Mouse (Mus musculus) A20 (cell line): Measurements from ENCODE around the gene Prss1.
"Not testable (repeated sequence)": the region's sequence is repeated elsewhere in the genome, so short reads cannot be mapped to it uniquely, and the experiment has no call there.

Experiments
- DNase-seq: peaks from one replicate; pipeline ENCODE4 v3.0.0-alpha.2; 2011; ENCODE audit warnings: low read depth, low spot score

Gene Prss1

DNA sequence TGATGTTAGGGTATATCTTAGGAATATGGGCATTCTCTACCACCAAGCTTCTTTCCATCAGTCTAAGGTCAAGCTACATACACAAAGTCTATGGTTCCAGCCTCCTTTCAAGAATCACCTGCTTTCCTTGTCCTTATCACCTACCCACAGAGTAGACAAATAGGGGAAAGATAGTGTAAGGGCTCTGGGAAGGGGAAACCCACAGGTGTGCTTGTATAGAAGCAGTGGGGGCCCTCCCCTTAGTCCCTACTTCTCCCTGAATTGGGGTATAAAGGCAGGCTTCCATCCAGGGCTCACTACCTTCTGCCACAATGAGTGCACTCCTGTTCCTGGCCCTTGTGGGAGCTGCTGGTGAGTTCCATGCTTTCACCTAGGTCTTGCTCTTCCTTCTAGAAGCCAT is at the start of gene Prss1:
Gene Prss1 (plus strand): TSS at position 301 of the 400 bp plus-strand sequence.
- DNase-seq: not testable (repeated sequence)

DNA sequence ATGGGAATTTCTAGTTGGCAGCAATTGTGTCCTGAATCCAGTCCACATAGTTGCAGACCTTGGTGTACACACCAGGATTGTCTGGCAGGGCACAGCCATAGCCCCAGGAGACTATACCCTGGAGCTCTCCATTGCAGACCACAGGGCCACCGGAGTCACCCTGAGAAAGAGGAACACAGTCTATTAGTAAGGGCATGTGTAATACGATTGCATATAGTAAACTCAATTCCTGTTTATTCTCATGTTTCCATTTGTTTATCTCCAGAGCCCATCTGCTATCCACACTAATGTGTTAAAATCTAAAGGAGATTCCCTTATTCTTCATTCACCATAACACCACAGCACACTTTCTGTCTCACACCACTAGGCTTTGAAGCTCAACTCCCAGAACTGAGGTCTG is 16.5 kb upstream of the Prss1 start:
- not testable (repeated sequence) for DNase-seq

DNA sequence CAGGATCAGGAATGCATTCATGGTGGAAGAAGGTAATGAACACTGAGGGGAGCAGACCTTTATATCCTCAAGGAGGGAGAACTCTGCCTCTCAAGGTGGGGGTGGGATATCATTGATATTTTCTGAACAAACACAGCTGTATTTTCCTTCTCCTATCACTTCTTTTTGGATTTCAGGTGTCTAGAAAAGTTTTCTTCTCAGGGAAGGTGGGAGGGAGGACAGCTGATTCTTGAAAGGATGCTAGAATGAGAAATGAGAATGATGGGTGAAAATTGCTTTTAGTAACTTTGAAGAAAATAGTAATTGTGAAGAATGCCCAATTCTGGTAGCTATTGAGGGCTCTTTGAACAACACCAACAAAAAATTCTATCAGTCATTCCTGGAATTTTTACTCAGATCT is 12.7 kb upstream of the Prss1 start, which contains the start of gene Gm10334:
Gene Gm10334 (minus strand): TSS at position 101 of the 400 bp plus-strand sequence.
- DNase-seq: not testable (repeated sequence)

DNA sequence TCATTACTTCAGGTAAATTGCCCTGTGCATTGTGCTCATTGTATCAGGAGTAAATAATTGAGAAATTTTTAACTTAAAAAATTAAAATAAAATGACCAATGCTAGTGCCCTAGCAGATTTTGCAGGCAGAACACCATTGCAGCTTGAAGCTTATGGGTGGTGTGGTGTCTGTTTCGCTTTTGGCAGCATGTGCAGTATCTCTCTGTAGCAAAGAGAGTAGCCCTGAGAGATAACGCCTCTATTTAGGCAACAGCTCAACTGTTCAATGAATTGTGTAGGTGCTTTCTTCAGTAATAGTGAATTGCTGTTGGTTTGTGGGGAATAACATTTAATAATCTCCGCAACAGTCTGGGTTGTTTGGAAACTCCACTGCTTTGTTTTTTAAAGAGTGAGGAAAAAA is 40.6 kb downstream of the Prss1 start:
- DNase-seq: no peak

DNA sequence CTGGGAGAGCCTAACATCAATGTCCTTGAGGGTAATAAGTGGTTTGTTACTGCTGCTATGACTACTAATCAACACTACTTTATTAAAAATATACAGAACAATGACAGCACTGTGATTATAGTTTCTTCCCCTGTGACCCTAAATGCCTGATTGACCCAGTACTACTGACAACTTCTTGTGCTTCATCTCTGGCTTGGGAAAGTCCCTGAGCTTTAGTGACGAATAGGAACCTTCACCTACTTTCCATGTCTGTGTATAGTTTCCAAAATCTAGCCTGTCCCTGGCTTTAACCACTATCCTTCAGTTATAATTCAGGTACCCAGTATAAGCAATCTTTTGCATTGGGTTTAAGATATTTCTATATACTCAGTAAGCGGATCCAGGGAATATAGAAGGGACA is 46.2 kb downstream of the Prss1 start:
- DNase-seq: no peak

DNA sequence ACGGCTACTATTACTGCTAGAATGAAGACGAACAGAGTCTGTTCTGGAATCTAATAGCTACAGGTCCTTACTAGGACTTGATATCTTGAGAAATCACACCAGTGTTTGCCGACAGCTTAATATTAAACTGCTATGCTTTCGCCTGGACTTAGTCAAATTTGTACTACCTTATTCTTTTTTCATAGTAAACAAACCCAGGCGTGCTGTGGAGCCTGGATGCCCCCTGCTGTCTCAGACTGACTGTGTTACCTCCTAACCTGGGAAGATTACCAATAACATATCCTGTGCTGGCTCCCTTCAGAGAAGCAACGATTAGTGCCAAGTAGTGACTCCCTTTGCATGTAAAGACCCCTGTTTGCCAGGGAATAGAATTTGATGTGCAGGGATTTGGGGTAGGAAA is 46.6 kb downstream of the Prss1 start:
- DNase-seq: no peak
